Mouse (Mus musculus) liver, embryonic 11.5 days (tissue): Measurements from ENCODE around the gene Capn11. TPM values are rescaled to one million over a fixed set of nuclear protein-coding genes. Genes with fewer than 3 reads are reported as not detected.
A peak's percentile ranks its signal among the peaks of the same experiment; 100 is the strongest.
"Not testable (repeated sequence)": the region's sequence is repeated elsewhere in the genome, so short reads cannot be mapped to it uniquely, and the experiment has no call there.

ENCODE experiments used
- ATAC-seq: fragments of 200-750 bp; cut with Nextera tagmentation; replicated peaks from 2 replicates; pipeline ENCODE4 v1.8.0; 2017; ENCODE audit warnings: moderate number of reproducible peaks, mild to moderate bottlenecking, moderate TSS enrichment, moderate library complexity; ENCODE audit not compliant: low FRiP score
- DNase-seq: peaks from one replicate; pipeline ENCODE4 v3.0.0-alpha.2; 2017; ENCODE audit warnings: low spot score
- H3K27ac ChIP-seq: fragments of 300-500 bp; sonication (generic); 2 replicates; pipeline ENCODE4 v1.5.1; 2014; ENCODE audit warnings: mild to moderate bottlenecking, low read depth, low read length, control low read depth
- H3K27me3 ChIP-seq: fragments of 300-500 bp; sonication (generic); replicated peaks from 2 replicates; pipeline ENCODE4 v1.6.1; 2014; ENCODE audit warnings: low read length, mixed read lengths; ENCODE audit not compliant: control insufficient read depth, insufficient read depth
- H3K36me3 ChIP-seq: fragments of 300-500 bp; sonication (generic); 2 replicates; pipeline ENCODE4 v1.6.1; 2014; ENCODE audit warnings: mild to moderate bottlenecking, low read length, moderate library complexity, mixed read lengths; ENCODE audit not compliant: control insufficient read depth, insufficient read depth
- H3K4me1 ChIP-seq: fragments of 300-500 bp; sonication (generic); replicated peaks from 2 replicates; pipeline ENCODE4 v1.6.1; 2014; ENCODE audit warnings: low read length, mixed read lengths; ENCODE audit not compliant: control insufficient read depth, insufficient read depth
- H3K4me2 ChIP-seq: fragments of 300-500 bp; sonication (generic); 2 replicates; pipeline ENCODE4 v1.6.1; 2014; ENCODE audit warnings: mild to moderate bottlenecking, control low read depth, moderate library complexity
- H3K4me3 ChIP-seq: fragments of 300-500 bp; sonication (generic); 2 replicates; pipeline ENCODE4 v1.5.1; 2014; ENCODE audit warnings: low read depth, low read length, control low read depth
- H3K9ac ChIP-seq: fragments of 300-500 bp; sonication (generic); 2 replicates; pipeline ENCODE4 v1.6.1; 2014; ENCODE audit warnings: low read depth, low read length, control low read depth
- H3K9me3 ChIP-seq: fragments of 300-500 bp; sonication (generic); 2 replicates; pipeline ENCODE4 v1.6.1; 2016; ENCODE audit warnings: low read length, inconsistent platforms, mixed read lengths; ENCODE audit not compliant: control insufficient read depth
- WGBS: fragments of 180-500 bp; shearing (Covaris S2); extraction: QIAGEN DNeasy Blood & Tissue Kit; methylation state at CpG from one replicate; pipeline ENCODE4 v1.1.7; 2014; 5-methylcytosine and 5-hydroxymethylcytosine counted together
- polyA plus RNA-seq: library from polyadenylated mRNA; unstranded; fragments of >200 nt; fragmentation: Nextera tagmentation; extraction: Ambion mirVana; gene quantifications from 2 replicates; pipeline ENCODE4 v1.2.1, GENCODE M21; 2014

The Capn11 gene
- polyA plus RNA-seq, 1 experiment from 2014 or later, result 0.43 TPM

DNA sequence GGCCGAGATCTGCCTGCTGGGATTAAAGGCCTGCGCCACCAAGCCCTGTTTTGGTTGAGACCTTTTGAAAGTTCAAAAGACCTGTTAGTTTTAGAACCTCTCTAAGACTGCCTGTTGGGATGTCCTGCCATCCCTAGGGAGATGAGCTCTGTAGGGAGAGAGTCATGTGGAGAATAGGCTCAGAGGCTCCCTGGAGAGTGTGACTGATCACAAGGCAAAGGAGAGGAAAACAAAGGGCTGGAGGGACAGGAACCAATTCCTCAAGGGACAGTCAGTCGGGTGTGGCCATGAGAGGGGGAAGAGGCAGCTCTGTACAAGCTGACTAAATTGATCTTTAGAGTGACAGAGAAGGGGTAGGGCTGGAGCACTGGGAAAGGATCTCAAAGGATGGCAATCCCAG, 31.0 kb downstream of the Capn11 start:
- no peak for ATAC-seq
- H3K36me3 ChIP-seq, result no peaks in the 10 kb centered on the region

DNA sequence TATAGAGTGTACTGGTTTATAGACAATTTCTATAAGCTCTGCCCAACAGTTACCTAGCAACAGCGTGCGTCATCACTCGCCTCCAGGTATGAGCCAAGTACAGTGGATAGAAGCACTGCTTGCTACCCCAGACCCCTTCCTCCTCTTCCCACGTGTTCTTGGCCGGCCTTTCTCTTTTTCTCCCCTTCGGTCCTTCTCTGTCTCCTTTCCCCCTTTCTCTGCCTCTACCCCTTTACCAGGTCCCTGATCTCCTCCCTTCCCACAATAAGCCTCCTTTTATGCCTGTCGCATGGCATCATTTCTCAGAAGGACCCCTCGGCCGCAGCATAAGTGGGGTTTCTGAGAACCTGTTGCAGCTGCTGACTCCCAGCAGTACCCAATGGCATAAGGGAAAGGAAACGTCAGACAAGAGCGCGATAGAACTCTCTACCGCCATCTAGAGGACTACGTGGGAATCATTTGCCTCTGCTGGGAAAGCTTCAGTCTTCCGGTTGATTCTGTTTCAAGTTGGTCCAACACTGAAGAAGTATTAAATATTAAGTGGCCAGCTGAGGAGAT, 32.5 kb downstream of the Capn11 start:
- Histone ChIP-seq H3K27ac (no peak overlapping the region), H3K4me3 (no peak overlapping the region), H3K4me1 (peaks cover 18% of the 10 kb centered on the region), H3K9ac (peak overlapping the region; percentile 59), H3K9me3 (no peaks in the 10 kb centered on the region), H3K4me2 (peak overlapping the region; percentile 54), H3K36me3 (no peaks in the 10 kb centered on the region), H3K27me3 (peaks cover 2% of the 10 kb centered on the region; the same call in 1 of the 2 replicates)
- peak; percentile 63 for DNase-seq
- peak; percentile 48; the same call in 1 of the 2 replicates for ATAC-seq
- WGBS, result 25% methylated on average over 15 of the region's 15 CpGs

More for the DNA sequence above, 31.0 kb downstream of the Capn11 start:
- Histone ChIP-seq H3K4me3 (no peak overlapping the region), H3K9me3 (no peaks in the 10 kb centered on the region), H3K27ac (no peak overlapping the region), H3K27me3 (peaks cover 2% of the 10 kb centered on the region; the same call in 1 of the 2 replicates), H3K9ac (no peak overlapping the region), H3K4me1 (peaks cover 18% of the 10 kb centered on the region), H3K4me2 (no peak overlapping the region)
- DNase-seq, result no peak
- 43% methylated on average over 3 of the region's 3 CpGs for WGBS

DNA sequence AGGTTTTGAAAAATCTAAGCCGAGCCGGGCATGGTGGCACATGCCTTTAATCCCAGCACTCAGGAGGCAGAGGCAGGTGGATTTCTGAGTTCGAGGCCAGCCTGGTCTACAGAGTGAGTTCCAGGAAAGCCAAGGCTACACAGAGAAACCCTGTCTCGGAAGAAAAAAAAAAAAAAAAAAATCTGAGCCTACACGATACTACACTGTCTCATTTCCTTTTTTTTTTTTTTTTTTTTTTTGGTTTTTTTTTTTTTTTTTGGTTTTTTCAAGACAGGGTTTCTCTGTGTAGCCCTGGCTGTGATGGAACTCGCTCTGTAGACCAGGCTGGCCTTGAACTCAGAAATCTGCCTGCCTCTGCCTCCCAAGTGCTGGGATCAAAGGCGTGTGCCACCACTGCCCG, 35.7 kb downstream of the Capn11 start:
- H3K4me2 ChIP-seq, H3K36me3 ChIP-seq, H3K9me3 ChIP-seq, ATAC-seq, DNase-seq, H3K27ac ChIP-seq, H3K9ac ChIP-seq, H3K4me3 ChIP-seq, H3K27me3 ChIP-seq: not testable (repeated sequence)
- WGBS, result 80% methylated on average over 8 of the region's 8 CpGs
- H3K4me1 ChIP-seq, result peaks cover 15% of the 10 kb centered on the region

DNA sequence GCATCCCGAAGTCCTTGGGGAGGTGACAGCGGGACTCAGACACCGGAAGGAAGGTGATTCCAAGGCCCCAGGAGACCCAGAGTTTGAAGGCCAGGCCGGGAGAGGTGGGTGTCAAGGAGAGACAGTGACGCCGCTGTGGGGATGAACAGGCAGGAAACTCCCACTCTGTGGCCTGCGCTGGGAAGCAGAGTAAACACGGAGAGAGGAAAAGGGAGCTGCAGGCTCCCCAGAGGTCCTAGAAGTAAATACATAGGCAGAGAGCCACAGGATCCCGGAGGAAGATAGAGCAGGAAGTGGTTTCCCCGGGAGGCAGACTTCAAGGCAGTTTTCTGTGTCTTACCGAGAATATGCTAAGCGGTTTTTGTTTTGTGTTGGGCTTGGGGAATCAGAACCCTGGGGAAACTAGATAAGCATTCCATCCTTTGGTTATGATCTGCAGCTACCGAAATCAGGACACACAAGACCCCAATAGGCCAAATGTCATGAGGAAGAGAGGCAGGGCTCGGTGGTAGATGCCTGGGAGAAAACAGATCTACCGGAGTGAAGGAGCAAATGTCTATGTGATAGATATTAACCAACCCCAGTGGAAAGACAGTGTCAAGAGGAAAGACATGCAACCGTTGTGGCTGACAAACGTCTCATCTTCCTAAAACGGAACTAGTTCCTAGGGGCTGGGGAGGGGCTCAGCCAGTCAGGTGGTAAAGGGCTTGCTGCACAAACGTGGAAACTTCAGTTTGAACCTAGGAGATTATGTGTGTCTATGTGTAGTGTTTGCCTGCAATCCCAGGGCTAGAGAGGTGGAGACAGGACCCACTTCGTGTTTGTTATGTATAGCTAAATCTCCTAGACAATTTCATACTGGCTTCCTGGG, 39.5 kb downstream of the Capn11 start:
- Histone ChIP-seq H3K4me2 (peak overlapping the region; percentile 82), H3K4me1 (peaks cover 15% of the 10 kb centered on the region), H3K27ac (peak overlapping the region; percentile 84), H3K4me3 (peak overlapping the region; percentile 46), H3K9me3 (no peaks in the 10 kb centered on the region), H3K27me3 (no peaks in the 10 kb centered on the region), H3K9ac (peak overlapping the region; percentile 65), H3K36me3 (no peaks in the 10 kb centered on the region)
- ATAC-seq (peak; percentile 56), DNase-seq (peak; percentile 56)
- WGBS, result 10% methylated on average over 20 of the region's 20 CpGs

DNA sequence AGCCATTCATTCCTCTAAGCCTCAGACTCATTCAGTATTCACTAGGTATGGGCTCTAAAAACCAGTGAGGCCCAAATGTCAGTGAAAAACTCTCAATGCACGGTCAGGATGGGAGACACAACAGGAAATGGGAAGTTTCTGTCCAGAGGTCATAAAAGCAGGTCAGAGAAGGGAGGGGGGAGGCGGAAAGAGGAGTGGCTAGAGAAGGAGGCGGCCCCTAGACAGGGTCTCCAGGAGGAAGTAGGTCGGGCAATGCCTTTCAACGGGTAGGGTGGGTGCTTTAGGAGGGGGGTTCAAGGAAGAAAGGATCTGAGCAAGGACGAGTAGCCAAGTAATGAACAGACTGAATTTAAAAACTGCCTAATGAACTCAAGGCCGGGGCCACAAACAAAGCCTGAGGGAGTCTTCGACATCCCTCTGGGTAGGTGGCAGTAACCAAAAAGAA, 40.2 kb downstream of the Capn11 start:
- Histone ChIP-seq H3K9ac (peak overlapping the region; percentile 65), H3K27me3 (no peaks in the 10 kb centered on the region), H3K27ac (peak overlapping the region; percentile 84), H3K4me2 (peak overlapping the region; percentile 82), H3K36me3 (no peaks in the 10 kb centered on the region), H3K9me3 (no peaks in the 10 kb centered on the region), H3K4me1 (peaks cover 15% of the 10 kb centered on the region), H3K4me3 (peak overlapping the region; percentile 46)
- DNase-seq, result no peak
- WGBS, result 10% methylated on average over 8 of the region's 8 CpGs
- peak; percentile 76 for ATAC-seq

DNA sequence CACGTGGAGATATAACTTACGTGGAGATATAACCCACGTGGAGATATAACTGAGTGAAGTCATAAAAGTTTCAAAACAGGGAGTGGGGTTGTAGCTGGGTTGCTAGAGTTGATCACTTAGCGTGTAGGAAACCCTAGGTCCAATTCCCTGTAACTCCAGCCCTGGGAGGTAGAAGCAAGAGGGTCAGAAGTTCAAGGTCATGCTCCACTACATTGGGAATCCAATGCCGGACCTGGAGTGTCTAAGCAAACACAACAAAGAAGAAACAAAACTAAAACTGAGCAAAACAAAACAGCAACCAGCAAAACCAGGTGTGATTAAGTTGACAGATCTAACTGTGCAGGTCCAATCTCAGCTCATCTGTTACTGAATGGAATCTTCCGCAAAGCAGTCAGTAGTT, 41.5 kb downstream of the Capn11 start:
- no peaks in the 10 kb centered on the region for H3K27me3 ChIP-seq
- peaks cover 15% of the 10 kb centered on the region for H3K4me1 ChIP-seq
- no peaks in the 10 kb centered on the region for H3K9me3 ChIP-seq
- H3K27ac ChIP-seq, result no peak overlapping the region
- 80% methylated on average over 6 of the region's 6 CpGs for whole genome bisulfite sequencing
- DNase-seq (no peak), ATAC-seq (no peak)
- H3K9ac ChIP-seq, result no peak overlapping the region
- no peaks in the 10 kb centered on the region for H3K36me3 ChIP-seq
- no peak overlapping the region for H3K4me3 ChIP-seq
- H3K4me2 ChIP-seq, result no peak overlapping the region

DNA sequence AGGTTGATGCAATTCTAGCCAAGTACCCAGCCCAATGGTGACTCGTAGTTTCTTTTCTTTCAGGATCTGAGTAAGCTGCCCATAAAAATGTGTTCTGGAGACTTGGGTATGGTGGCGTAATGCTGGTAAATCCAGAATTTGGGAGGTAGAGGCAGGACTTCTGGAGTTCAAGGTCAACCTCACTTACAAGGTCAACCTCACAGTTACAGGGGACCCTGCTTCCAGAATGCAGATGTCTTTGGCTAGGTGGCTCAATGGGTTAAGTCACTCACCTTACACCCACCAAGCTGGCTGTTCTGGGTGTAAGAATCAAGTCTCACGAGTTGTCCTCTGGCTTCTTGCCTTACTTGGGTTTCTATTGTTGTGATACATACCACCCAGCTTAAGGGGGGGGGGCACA, 42.4 kb downstream of the Capn11 start:
- no peak for ATAC-seq
- Histone ChIP-seq H3K4me2 (no peak overlapping the region), H3K27me3 (no peaks in the 10 kb centered on the region), H3K4me3 (no peak overlapping the region), H3K27ac (no peak overlapping the region), H3K9ac (no peak overlapping the region), H3K9me3 (no peaks in the 10 kb centered on the region), H3K4me1 (peaks cover 15% of the 10 kb centered on the region), H3K36me3 (no peaks in the 10 kb centered on the region)
- DNase-seq, result no peak
- WGBS, result 73% methylated on average over 3 of the region's 3 CpGs

DNA sequence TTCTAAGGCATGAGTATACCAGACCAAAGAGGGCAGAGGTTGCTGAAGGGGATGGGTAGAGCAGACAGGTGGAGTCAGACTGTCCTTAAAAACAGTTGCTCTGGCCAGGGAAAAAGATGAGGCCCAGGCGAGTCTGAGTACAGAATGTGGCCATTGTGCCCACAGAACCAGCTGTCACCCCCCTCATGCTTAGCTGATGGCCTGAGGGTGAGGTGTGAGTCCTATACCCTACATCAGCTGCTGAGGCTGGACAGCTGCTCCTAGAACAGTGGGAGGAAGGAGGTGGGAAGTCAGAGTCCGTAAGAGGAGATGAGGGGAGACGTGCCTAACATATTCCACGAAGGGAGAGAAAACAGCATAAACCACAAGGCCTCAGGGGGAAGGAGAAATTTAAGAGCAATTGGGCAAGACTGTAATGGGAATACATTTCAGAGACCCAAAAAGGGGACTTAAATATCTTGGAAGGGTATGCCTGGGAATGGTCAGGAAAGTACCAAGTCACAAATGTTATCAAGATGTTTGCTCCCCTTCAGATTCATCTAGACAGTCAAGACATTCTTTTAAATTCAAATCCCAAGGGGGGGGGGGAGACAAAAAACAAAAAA, 43.0 kb downstream of the Capn11 start:
- Histone ChIP-seq H3K27ac (no peak overlapping the region), H3K4me1 (peaks cover 16% of the 10 kb centered on the region), H3K9ac (no peak overlapping the region), H3K9me3 (no peaks in the 10 kb centered on the region), H3K27me3 (no peaks in the 10 kb centered on the region), H3K4me2 (no peak overlapping the region), H3K36me3 (no peaks in the 10 kb centered on the region), H3K4me3 (no peak overlapping the region)
- WGBS, result 65% methylated on average over 4 of the region's 4 CpGs
- ATAC-seq (no peak), DNase-seq (no peak)
